Mouse (Mus musculus): Measurements from ENCODE around the gene Polr3gl. TPM values are rescaled to one million over a fixed set of nuclear protein-coding genes. Genes with fewer than 3 reads are reported as not detected.

Gene Polr3gl
- total RNA-seq, 2 experiments from 2014 or later: 26.7 to 29.7 TPM

DNA sequence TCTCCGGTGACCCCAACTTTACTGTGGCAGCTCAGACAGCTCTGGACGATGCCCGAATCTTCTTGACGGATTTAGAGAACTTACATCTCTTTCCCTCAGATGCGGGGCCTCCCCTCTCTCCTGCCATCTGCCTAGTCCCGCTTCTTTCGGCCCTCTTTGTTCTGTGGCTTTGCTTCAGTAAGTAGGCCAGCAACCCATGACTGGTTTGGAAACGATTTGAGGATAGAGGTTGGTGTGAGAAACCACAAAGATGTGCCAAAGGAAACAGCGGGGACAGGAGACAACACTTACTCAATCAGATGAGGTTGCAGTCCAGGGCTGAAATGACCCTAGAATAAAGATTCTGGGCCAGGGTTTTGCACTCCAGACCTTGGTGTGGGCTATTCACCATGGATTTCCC, 65.5 kb downstream of the Polr3gl start:
- no peak for DNase-seq (ENCODE audit: low spot score in 2 of 2)

Other genes starting within 250 kb of the Polr3gl start
- not detected for gene BC107364, start 141.9 kb downstream of the Polr3gl start, total RNA-seq (2021)
- gene Hfe2, start 69.0 kb downstream of the Polr3gl start, total RNA-seq (2021): under 1 TPM in 1 of 2 experiments, not detected in 1; 0.16 TPM
- gene Txnip, start 36.2 kb downstream of the Polr3gl start, total RNA-seq (2021): 10 to 100 TPM; 48.3 to 49.8 TPM
- gene Gm16253, start 17.2 kb downstream of the Polr3gl start, total RNA-seq (2021): not detected
- gene Ankrd34a, start 2.5 kb upstream of the Polr3gl start, total RNA-seq (2021): 10 to 100 TPM; 45.9 to 51.8 TPM
- gene Lix1l, start 7.0 kb upstream of the Polr3gl start, total RNA-seq (2021): 10 to 100 TPM; 31.6 to 32.8 TPM
- 10 to 100 TPM; 51.9 to 52.5 TPM for gene Rbm8a, start 35.8 kb upstream of the Polr3gl start, total RNA-seq (2021)
- gene Pex11b, start 41.2 kb upstream of the Polr3gl start, total RNA-seq (2021): 10 to 100 TPM; 48.1 to 49.8 TPM
- gene Gm42957, start 41.3 kb upstream of the Polr3gl start, total RNA-seq (2021): under 1 TPM; 0.10 to 0.44 TPM
- gene Itga10, start 51.4 kb upstream of the Polr3gl start, total RNA-seq (2021): 1 to 10 TPM; 1.1 to 2.5 TPM
- 1 to 10 TPM; 6.4 to 6.5 TPM for gene Ankrd35, start 76.0 kb upstream of the Polr3gl start, total RNA-seq (2021)
- 10 to 100 TPM; 28.1 to 30.0 TPM for gene Pias3, start 102.2 kb upstream of the Polr3gl start, total RNA-seq (2021)
- gene Nudt17, start 114.4 kb upstream of the Polr3gl start, total RNA-seq (2021): 10 to 100 TPM; 12.1 to 14.6 TPM
- 10 to 100 TPM; 25.5 to 26.3 TPM for gene Polr3c, start 133.4 kb upstream of the Polr3gl start, total RNA-seq (2021)
- 10 to 100 TPM; 59.6 to 60.9 TPM for gene Rnf115, start 133.5 kb upstream of the Polr3gl start, total RNA-seq (2021)
- gene Pdzk1, start 235.1 kb upstream of the Polr3gl start, total RNA-seq (2021): under 1 TPM; 0.29 to 0.58 TPM
- gene Cd160, start 235.2 kb upstream of the Polr3gl start, total RNA-seq (2021): not detected

All from layer of hippocampus, postnatal 14 days (tissue).